Mouse (Mus musculus): ENCODE measurements around the gene Aars. TPM values are rescaled to one million over a fixed set of nuclear protein-coding genes. Genes with fewer than 3 reads are reported as not detected.
A peak's percentile ranks its signal among the peaks of the same experiment; 100 is the strongest.
"Not testable (repeated sequence)": the region's sequence is repeated elsewhere in the genome, so short reads cannot be mapped to it uniquely, and the experiment has no call there.

Gene Aars
- polyA plus RNA-seq, 1 experiment from 2014 or later: 64.5 TPM

DNA sequence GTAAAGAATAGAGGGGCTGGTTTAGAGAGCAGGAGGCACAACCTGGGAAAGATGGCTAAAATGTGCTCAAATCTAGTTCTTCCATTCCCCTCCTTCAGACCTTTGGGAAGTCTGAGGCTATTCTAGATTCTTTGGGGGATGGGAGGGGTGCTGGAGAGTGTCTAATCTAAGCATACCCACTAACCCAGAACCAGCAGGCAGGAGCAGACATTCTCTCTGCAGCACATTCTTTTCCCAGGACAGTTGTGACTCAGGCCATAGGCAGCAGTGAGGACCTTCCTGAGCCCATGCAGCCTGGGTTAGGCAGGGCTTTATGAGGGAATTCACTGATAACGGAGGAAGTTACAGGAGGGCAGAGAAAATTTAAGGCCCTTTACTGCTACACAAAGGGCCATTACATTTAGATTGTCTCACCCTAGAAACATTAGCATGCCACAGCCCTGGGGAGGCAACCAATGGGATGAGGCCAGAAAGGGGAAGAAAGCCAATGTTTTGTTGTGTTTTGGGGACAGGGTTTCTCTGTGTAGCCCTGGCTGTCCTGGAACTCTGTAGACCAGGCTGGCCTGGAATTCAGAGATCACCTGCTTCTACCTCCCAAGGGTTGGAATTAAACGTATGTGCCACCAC is 26.1 kb downstream of the Aars start:
- 73% methylated on average over 2 of the region's 2 CpGs for WGBS
- no peaks in the 10 kb centered on the region for H3K9me3 ChIP-seq (ENCODE audit: control insufficient read depth, low read length)
- H3K27me3 ChIP-seq (ENCODE audit: control insufficient read depth, insufficient read depth, low read length): no peaks in the 10 kb centered on the region
- H3K4me2 ChIP-seq (replicated peaks; ENCODE audit: low read depth, low read length): no peak overlapping the region
- no peak overlapping the region for H3K9ac ChIP-seq (ENCODE audit: low read depth, low read length)
- H3K4me3 ChIP-seq (ENCODE audit: low read depth, low read length): no peak overlapping the region
- H3K36me3 ChIP-seq (ENCODE audit: control insufficient read depth, insufficient read depth, low read length): peaks cover 11% of the 10 kb centered on the region
- no peak for DNase-seq (ENCODE audit: low spot score)
- peaks cover 8% of the 10 kb centered on the region for H3K4me1 ChIP-seq (replicated peaks; ENCODE audit: control insufficient read depth, insufficient read depth, low read length)
- ATAC-seq (ENCODE audit: low FRiP score): no peak
- H3K27ac ChIP-seq (ENCODE audit: low read depth, low read length): no peak overlapping the region

DNA sequence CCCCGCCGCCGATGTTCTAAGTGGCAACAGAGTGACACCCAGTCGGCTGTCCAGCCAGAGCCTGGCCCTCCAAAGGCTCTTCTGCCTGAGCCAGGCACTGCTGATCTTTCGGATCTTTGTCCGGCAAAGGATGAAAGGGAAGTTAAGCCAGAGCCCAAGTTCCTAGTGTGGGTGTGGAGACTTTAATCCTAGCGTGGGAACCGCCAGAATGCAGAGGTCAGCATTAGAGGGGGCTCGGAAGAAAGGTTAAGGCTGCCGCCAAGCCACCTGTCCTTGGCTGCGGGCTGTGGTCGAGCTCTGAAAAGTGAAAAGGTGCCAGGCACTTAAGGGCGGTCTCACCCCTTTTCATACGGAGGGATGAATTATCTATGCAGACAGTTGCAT is 28.7 kb downstream of the Aars start:
- Histone ChIP-seq H3K9ac (ENCODE audit: low read depth, low read length) (peak overlapping the region; percentile 70), H3K4me3 (ENCODE audit: low read depth, low read length) (peak overlapping the region; percentile 68), H3K27ac (ENCODE audit: low read depth, low read length) (peak overlapping the region; percentile 14; the same call in 1 of the 2 replicates), H3K36me3 (ENCODE audit: control insufficient read depth, insufficient read depth, low read length) (no peaks in the 10 kb centered on the region), H3K4me1 (replicated peaks; ENCODE audit: control insufficient read depth, insufficient read depth, low read length) (peaks cover 8% of the 10 kb centered on the region), H3K27me3 (ENCODE audit: control insufficient read depth, insufficient read depth, low read length) (no peaks in the 10 kb centered on the region), H3K4me2 (replicated peaks; ENCODE audit: low read depth, low read length) (peak overlapping the region; percentile 61), H3K9me3 (ENCODE audit: control insufficient read depth, low read length) (no peaks in the 10 kb centered on the region)
- WGBS: under 1% methylated on average over 13 of the region's 14 CpGs
- no peak for DNase-seq (ENCODE audit: low spot score)
- peak; percentile 19; the same call in 1 of the 2 replicates for ATAC-seq (ENCODE audit: low FRiP score)

DNA sequence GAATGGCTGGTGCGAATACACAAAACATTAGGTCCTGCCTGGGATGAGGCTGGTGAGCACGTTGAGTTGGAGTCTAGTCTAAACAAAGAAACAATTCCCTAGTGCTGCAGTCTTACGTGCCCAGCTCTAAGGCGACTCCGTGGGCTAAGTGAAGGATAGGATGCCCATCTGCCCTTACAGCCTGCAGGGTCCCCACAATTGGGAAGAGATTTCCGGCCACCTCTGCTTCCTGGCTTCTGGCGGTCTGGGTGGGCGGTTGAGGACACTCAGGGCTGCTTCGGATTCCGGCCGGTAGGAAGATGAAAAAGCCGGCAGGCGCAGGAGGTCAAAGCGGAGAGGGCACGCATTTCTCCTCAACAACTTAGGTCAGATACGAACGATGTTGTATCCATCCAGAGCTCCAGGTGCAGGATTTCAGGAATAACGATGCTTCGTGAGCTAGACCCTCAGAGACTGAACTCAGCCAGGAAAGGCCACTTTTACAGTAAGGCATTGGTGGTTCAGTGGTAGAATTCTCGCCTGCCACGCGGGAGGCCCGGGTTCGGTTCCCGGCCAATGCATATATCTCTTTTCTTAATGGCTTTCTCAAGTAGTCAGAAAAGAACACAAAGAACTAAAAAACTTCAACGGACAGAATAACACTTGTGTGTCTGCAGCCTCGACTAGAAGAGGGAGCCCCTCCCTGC is 29.3 kb downstream of the Aars start:
- ATAC-seq (ENCODE audit: low FRiP score) (peak; percentile 93), DNase-seq (ENCODE audit: low spot score) (peak; percentile 95)
- peak overlapping the region; percentile 61 for H3K4me2 ChIP-seq (replicated peaks; ENCODE audit: low read depth, low read length)
- H3K9ac ChIP-seq (ENCODE audit: low read depth, low read length): peak overlapping the region; percentile 70
- peaks cover 4% of the 10 kb centered on the region; the same call in 1 of the 2 replicates for H3K4me1 ChIP-seq (replicated peaks; ENCODE audit: control insufficient read depth, insufficient read depth, low read length)
- H3K36me3 ChIP-seq (ENCODE audit: control insufficient read depth, insufficient read depth, low read length): no peaks in the 10 kb centered on the region
- H3K4me3 ChIP-seq (ENCODE audit: low read depth, low read length): peak overlapping the region; percentile 68
- under 1% methylated on average over 27 of the region's 27 CpGs for WGBS
- H3K9me3 ChIP-seq (ENCODE audit: control insufficient read depth, low read length): no peaks in the 10 kb centered on the region
- H3K27ac ChIP-seq (ENCODE audit: low read depth, low read length): peak overlapping the region; percentile 40; the same call in 1 of the 2 replicates
- no peaks in the 10 kb centered on the region for H3K27me3 ChIP-seq (ENCODE audit: control insufficient read depth, insufficient read depth, low read length)

DNA sequence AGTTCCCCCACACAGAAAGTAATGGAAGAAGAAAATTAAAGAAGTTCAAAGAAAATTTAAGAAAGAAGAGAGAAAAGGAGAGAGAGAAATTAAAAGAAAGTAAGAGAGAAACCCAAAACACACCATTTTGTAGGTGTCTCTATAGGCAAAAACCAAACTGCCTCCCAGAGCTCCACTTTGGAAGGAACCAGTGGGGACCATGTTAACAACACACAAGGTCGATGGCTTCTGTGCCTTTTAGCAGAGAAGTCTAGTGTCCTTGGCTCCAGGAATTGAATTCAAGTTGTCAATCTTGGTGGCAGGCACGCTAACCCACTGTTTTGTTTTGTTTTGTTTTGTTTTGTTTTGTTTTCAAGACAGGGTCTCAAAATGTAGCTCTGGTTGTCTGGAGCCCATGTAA is 29.9 kb downstream of the Aars start:
- H3K27ac ChIP-seq (ENCODE audit: low read depth, low read length): no peak overlapping the region
- peak overlapping the region; percentile 15; the same call in 1 of the 2 replicates for H3K4me2 ChIP-seq (replicated peaks; ENCODE audit: low read depth, low read length)
- no peaks in the 10 kb centered on the region for H3K9me3 ChIP-seq (ENCODE audit: control insufficient read depth, low read length)
- H3K4me3 ChIP-seq (ENCODE audit: low read depth, low read length): peak overlapping the region; percentile 68; the same call in 1 of the 2 replicates
- no peak for DNase-seq (ENCODE audit: low spot score)
- no peak overlapping the region for H3K9ac ChIP-seq (ENCODE audit: low read depth, low read length)
- H3K4me1 ChIP-seq (replicated peaks; ENCODE audit: control insufficient read depth, insufficient read depth, low read length): no peaks in the 10 kb centered on the region
- no peaks in the 10 kb centered on the region for H3K27me3 ChIP-seq (ENCODE audit: control insufficient read depth, insufficient read depth, low read length)
- H3K36me3 ChIP-seq (ENCODE audit: control insufficient read depth, insufficient read depth, low read length): no peaks in the 10 kb centered on the region
- 51% methylated on average over 2 of the region's 2 CpGs for WGBS
- ATAC-seq (ENCODE audit: low FRiP score): no peak

DNA sequence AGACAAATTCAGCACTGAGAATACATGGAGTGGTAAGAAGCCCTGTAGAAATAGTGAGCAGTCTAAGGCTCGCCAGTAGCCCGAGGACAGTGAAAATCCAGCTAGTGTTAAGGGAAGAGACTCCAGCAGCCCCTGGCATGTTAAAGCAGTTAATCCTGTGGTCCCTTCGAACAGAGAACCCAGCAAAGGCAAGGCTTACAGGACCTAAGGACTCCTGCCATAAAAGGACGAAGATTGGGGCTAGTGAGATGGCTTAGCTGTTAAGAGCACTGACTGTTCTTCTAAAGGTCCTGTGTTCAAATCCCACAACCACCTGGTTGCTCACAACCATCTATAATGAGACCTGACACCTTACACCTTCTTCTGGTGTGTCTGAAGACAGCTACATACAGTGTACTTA is 33.4 kb downstream of the Aars start:
- no peak for DNase-seq (ENCODE audit: low spot score)
- Histone ChIP-seq H3K4me2 (replicated peaks; ENCODE audit: low read depth, low read length) (no peak overlapping the region), H3K4me3 (ENCODE audit: low read depth, low read length) (no peak overlapping the region), H3K27ac (ENCODE audit: low read depth, low read length) (no peak overlapping the region), H3K9ac (ENCODE audit: low read depth, low read length) (no peak overlapping the region), H3K36me3 (ENCODE audit: control insufficient read depth, insufficient read depth, low read length) (no peaks in the 10 kb centered on the region), H3K9me3 (ENCODE audit: control insufficient read depth, low read length) (no peaks in the 10 kb centered on the region), H3K27me3 (ENCODE audit: control insufficient read depth, insufficient read depth, low read length) (no peaks in the 10 kb centered on the region), H3K4me1 (replicated peaks; ENCODE audit: control insufficient read depth, insufficient read depth, low read length) (no peaks in the 10 kb centered on the region)
- ATAC-seq (ENCODE audit: low FRiP score): no peak
- 83% methylated on average over 4 of the region's 4 CpGs for WGBS

DNA sequence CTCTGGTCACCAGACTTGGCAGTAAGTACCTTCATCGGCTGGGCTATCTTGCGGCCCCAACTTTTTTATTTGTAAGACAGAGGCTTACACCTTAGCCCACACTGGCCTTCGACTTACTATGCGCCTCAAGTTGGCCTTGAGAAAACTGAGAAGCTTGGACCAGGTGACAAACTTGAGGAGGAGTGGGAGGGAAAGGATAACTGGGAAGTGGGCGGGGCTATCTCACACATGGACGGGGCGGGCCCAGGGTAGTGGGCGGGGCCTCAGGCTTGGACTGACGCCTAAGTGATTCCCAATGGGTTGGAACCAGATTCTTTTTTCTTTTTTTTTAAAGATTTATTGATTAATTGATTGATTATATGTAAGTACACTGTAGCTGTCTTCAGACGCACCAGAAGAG is 34.5 kb downstream of the Aars start:
- DNase-seq (ENCODE audit: low spot score): no peak
- no peak overlapping the region for H3K27ac ChIP-seq (ENCODE audit: low read depth, low read length)
- no peak overlapping the region for H3K4me3 ChIP-seq (ENCODE audit: low read depth, low read length)
- ATAC-seq (ENCODE audit: low FRiP score): no peak
- H3K9ac ChIP-seq (ENCODE audit: low read depth, low read length): no peak overlapping the region
- H3K4me2 ChIP-seq (replicated peaks; ENCODE audit: low read depth, low read length): no peak overlapping the region
- no peaks in the 10 kb centered on the region for H3K36me3 ChIP-seq (ENCODE audit: control insufficient read depth, insufficient read depth, low read length)
- no peaks in the 10 kb centered on the region for H3K9me3 ChIP-seq (ENCODE audit: control insufficient read depth, low read length)
- H3K4me1 ChIP-seq (replicated peaks; ENCODE audit: control insufficient read depth, insufficient read depth, low read length): no peaks in the 10 kb centered on the region
- no peaks in the 10 kb centered on the region for H3K27me3 ChIP-seq (ENCODE audit: control insufficient read depth, insufficient read depth, low read length)
- 23% methylated on average over 10 of the region's 10 CpGs for WGBS

DNA sequence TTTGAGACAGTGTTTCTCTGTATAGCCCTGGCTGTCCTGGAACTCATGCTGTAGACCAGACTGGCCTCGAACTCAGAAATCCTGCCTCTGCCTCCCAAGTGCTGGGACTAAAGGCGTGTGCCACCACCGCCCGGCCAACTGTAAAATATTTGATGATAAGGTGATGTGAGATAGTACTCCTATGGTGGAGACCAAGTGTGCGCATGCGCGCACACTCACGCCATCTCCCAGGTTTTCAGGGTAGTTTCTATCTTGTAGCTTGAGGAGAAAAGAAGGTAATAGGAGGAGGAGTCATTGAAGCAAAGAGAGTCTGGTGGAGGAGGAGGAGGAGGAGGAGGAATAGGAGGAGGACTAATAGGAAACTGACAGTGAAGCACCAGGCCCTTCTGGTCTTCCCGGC is 35.7 kb downstream of the Aars start:
- 95% methylated on average over 9 of the region's 9 CpGs for WGBS
- not testable (repeated sequence) for H3K27ac ChIP-seq (ENCODE audit: low read depth, low read length); H3K36me3 ChIP-seq (ENCODE audit: control insufficient read depth, insufficient read depth, low read length); DNase-seq (ENCODE audit: low spot score); H3K4me3 ChIP-seq (ENCODE audit: low read depth, low read length); H3K9me3 ChIP-seq (ENCODE audit: control insufficient read depth, low read length); H3K27me3 ChIP-seq (ENCODE audit: control insufficient read depth, insufficient read depth, low read length); ATAC-seq (ENCODE audit: low FRiP score); H3K4me2 ChIP-seq (replicated peaks; ENCODE audit: low read depth, low read length); H3K9ac ChIP-seq (ENCODE audit: low read depth, low read length); H3K4me1 ChIP-seq (replicated peaks; ENCODE audit: control insufficient read depth, insufficient read depth, low read length)

DNA sequence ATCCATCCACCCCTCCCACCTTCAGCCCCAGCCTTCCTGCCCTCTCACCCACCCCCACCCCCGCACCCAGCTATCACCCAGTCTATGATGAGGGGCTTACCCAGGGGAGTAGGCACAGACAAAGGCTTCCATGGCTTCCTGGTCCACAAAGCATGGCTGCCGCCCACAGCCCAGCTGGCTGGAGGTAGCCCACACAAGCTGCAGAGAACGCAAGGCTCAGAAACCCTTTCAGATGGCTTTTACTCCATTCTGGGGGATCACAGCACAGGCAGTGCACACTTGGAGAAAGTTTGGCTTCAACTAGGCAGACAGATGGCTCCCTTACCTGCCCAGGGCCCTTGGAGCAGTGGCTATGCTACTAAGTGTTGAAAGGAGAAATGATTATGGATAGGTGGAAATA is 43.0 kb downstream of the Aars start:
- no peak overlapping the region for H3K4me3 ChIP-seq (ENCODE audit: low read depth, low read length)
- DNase-seq (ENCODE audit: low spot score) (no peak), ATAC-seq (ENCODE audit: low FRiP score) (no peak)
- no peak overlapping the region for H3K9ac ChIP-seq (ENCODE audit: low read depth, low read length)
- H3K9me3 ChIP-seq (ENCODE audit: control insufficient read depth, low read length): no peaks in the 10 kb centered on the region
- H3K4me1 ChIP-seq (replicated peaks; ENCODE audit: control insufficient read depth, insufficient read depth, low read length): peaks cover 4% of the 10 kb centered on the region; the same call in 1 of the 2 replicates
- 77% methylated on average over 3 of the region's 3 CpGs for WGBS
- no peak overlapping the region for H3K4me2 ChIP-seq (replicated peaks; ENCODE audit: low read depth, low read length)
- H3K27me3 ChIP-seq (ENCODE audit: control insufficient read depth, insufficient read depth, low read length): no peaks in the 10 kb centered on the region
- no peaks in the 10 kb centered on the region for H3K36me3 ChIP-seq (ENCODE audit: control insufficient read depth, insufficient read depth, low read length)
- no peak overlapping the region for H3K27ac ChIP-seq (ENCODE audit: low read depth, low read length)

DNA sequence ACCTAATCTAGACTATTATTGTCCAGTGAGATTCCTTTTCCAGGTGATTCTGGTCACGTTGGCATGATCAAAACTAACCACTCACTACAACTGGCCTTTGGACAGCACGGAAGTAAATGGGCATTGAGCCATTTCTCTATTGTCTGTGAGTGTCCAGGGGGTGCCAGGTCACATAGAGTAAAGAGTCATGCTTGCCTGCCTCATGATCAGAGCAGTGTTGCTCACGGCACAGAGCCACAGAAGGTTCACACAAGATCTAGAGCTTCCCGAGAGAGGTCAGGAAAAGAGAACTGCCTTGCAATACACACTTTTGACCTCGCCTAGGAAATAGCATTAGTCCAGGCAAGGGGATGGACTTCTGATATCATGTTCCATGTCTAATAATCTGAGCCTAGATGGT is 46.5 kb downstream of the Aars start:
- H3K4me1 ChIP-seq (replicated peaks; ENCODE audit: control insufficient read depth, insufficient read depth, low read length): peaks cover 4% of the 10 kb centered on the region
- no peaks in the 10 kb centered on the region for H3K36me3 ChIP-seq (ENCODE audit: control insufficient read depth, insufficient read depth, low read length)
- H3K4me3 ChIP-seq (ENCODE audit: low read depth, low read length): no peak overlapping the region
- DNase-seq (ENCODE audit: low spot score) (no peak), ATAC-seq (ENCODE audit: low FRiP score) (no peak)
- H3K27me3 ChIP-seq (ENCODE audit: control insufficient read depth, insufficient read depth, low read length): no peaks in the 10 kb centered on the region
- H3K27ac ChIP-seq (ENCODE audit: low read depth, low read length): no peak overlapping the region
- no peak overlapping the region for H3K9ac ChIP-seq (ENCODE audit: low read depth, low read length)
- WGBS: 65% methylated on average over 5 of the region's 5 CpGs
- H3K4me2 ChIP-seq (replicated peaks; ENCODE audit: low read depth, low read length): no peak overlapping the region
- H3K9me3 ChIP-seq (ENCODE audit: control insufficient read depth, low read length): no peaks in the 10 kb centered on the region

All from hindbrain, embryonic 11.5 days (tissue).